Mouse (Mus musculus) embryo, embryonic 11 days (tissue): ENCODE measurements around the gene Slc13a2.
A peak's percentile ranks its signal among the peaks of the same experiment; 100 is the strongest.

ENCODE experiments used
- DNase-seq: peaks from one replicate; pipeline ENCODE4 v3.0.0-alpha.2; 2015

Slc13a2 gene

GRCm38 (mm10) chr11:78431176-78431575 is 9.2 kb upstream of the Slc13a2 start:
- DNase-seq = no peak

- no peak for DNase-seq
Measured at GRCm38 (mm10) chr11:78430195-78430878, 8.3 kb upstream of the Slc13a2 start.

- DNase-seq = no peak
Measured at GRCm38 (mm10) chr11:78428309-78428708, 6.3 kb upstream of the Slc13a2 start.

GRCm38 (mm10) chr11:78427655-78428054 is 5.6 kb upstream of the Slc13a2 start:
- DNase-seq = no peak

GRCm38 (mm10) chr11:78425572-78425971 is 3.6 kb upstream of the Slc13a2 start:
- DNase-seq = no peak

GRCm38 (mm10) chr11:78424352-78424751 is 2.3 kb upstream of the Slc13a2 start:
- no peak for DNase-seq

- no peak for DNase-seq
Measured at GRCm38 (mm10) chr11:78421201-78422009, 612 bp downstream of the Slc13a2 start.

- no peak for DNase-seq
Measured at GRCm38 (mm10) chr11:78420263-78420889, 1.6 kb downstream of the Slc13a2 start.

GRCm38 (mm10) chr11:78416854-78417253 is 5.2 kb downstream of the Slc13a2 start:
- DNase-seq = no peak

- DNase-seq = no peak
Measured at GRCm38 (mm10) chr11:78412861-78413260, 9.2 kb downstream of the Slc13a2 start.

GRCm38 (mm10) chr11:78412324-78412850 is 9.6 kb downstream of the Slc13a2 start:
- no peak for DNase-seq

GRCm38 (mm10) chr11:78411606-78412323 is 10.3 kb downstream of the Slc13a2 start:
- no peak for DNase-seq

- DNase-seq = no peak
Measured at GRCm38 (mm10) chr11:78408256-78409240, 13.5 kb downstream of the Slc13a2 start.

- no peak for DNase-seq
Measured at GRCm38 (mm10) chr11:78402062-78402461, 20.0 kb downstream of the Slc13a2 start.

GRCm38 (mm10) chr11:78401469-78401868 is 20.5 kb downstream of the Slc13a2 start:
- no peak for DNase-seq

GRCm38 (mm10) chr11:78400936-78401335 is 21.1 kb downstream of the Slc13a2 start:
- DNase-seq = no peak

- DNase-seq = peak; percentile 82
Measured at GRCm38 (mm10) chr11:78399680-78400079, 22.3 kb downstream of the Slc13a2 start.

- no peak for DNase-seq
Measured at GRCm38 (mm10) chr11:78398212-78398611, 23.8 kb downstream of the Slc13a2 start.

- peak; percentile 91 for DNase-seq
Measured at GRCm38 (mm10) chr11:78397397-78397796, 24.6 kb downstream of the Slc13a2 start.

- DNase-seq = peak; percentile 21
Measured at GRCm38 (mm10) chr11:78396950-78397349, 25.1 kb downstream of the Slc13a2 start.

- no peak for DNase-seq
Measured at GRCm38 (mm10) chr11:78392728-78393127, 29.3 kb downstream of the Slc13a2 start.
